Mouse (Mus musculus): ENCODE measurements around the gene Gga2. TPM values are rescaled to one million over a fixed set of nuclear protein-coding genes. Genes with fewer than 3 reads are reported as not detected.

Gga2 gene
- 66.7 and 69.4 TPM in 2 replicates for polyA plus RNA-seq (2015; fragmentation: Nextera tagmentation; extraction: Ambion mirVana)

DNA sequence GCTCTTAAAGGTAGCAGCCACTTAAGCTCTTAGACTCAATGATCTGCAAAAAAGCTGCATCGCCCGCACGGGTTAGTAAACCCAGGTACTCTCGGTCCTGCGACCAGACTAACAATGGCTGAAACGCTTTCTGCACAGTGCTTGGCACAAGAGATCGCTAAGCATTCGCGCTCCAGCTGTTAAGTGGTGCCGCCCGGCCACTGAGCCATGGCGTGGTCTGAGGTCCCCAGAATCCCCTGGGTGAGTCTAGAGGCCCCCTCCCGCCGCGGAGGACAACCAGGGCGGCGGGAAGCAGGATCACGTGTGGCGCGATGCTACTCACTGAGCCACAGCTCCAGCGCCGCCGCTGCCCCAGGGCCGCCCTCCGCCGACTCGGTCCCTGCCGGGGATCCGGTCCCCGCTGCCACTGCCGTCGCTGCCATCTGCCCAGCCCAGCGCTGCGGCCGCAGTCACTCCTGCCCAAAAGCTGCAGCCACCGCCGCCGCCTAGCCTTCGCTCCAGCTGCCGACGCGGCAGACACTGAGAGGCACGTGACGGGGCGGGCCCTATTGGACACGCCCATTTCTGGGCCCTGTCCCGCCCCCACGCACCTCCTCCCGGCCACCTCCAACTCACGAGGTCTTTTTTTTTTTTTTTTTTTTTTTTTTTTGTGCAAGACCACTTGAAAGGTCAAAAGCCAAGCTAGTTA lies at the start of gene Gga2:
TSS of gene Gga2 (minus strand) at position 556 of the 688 bp plus-strand sequence.
- Histone ChIP-seq H3K4me3 (peak within 1 kb of the TSS; percentile 70), H3K27me3 (no peaks in the 10 kb centered on the region), H3K9me3 (no peaks in the 10 kb centered on the region), H3K4me1 (peaks cover 27% of the 10 kb centered on the region), H3K9ac (replicated peaks) (peak within 1 kb of the TSS; percentile 88), H3K36me3 (no peaks in the 10 kb centered on the region), H3K27ac (replicated peaks) (peak within 1 kb of the TSS; percentile 88), H3K4me2 (replicated peaks) (peak within 1 kb of the TSS; percentile 61)
- peak; percentile 85 for ATAC-seq (replicated peaks)
- 0% methylated on average over 50 of the region's 50 CpGs for WGBS

DNA sequence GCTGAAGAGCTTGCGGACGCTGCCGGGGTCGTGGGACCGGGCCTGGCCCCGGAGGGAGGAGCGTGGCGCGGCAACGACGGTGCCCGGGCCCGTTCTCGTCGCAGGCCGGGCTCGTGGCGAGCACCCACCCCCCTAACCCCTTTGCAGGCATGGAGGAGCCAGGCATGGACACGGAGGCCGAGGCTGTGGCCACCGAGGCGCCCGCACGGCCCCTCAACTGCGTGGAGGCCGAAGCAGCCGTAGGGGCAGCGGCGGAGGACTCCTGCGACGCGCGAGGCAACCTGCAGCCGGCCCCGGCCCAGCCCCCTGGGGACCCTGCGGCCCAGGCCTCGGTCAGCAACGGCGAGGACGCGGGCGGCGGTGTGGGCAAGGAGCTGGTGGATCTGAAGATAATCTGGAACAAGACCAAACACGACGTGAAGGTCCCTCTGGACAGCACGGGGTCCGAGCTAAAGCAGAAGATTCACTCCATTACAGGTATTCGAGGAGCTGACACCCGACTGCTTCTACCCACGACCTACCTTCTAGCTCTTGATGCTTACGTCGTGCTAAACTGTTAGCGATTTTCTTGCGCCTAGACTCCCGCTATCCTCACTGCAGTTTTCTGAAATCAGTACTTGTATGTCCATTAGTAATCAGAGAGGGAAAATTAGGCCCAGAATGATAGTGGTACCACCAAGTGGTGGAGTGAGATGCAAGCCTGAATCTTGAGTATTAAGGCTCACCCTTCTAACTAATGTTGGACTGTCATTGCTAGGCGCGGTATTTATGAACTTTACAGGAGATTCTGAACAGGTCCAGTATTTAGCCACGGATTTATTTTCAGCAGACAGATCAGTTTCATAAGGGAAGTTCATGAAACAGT lies 46.7 kb upstream of the Gga2 start:
- H3K9me3 ChIP-seq, result no peaks in the 10 kb centered on the region
- H3K4me2 ChIP-seq (replicated peaks), result peak overlapping the region; percentile 54
- H3K27ac ChIP-seq (replicated peaks), result peak overlapping the region; percentile 98
- peaks cover 39% of the 10 kb centered on the region for H3K36me3 ChIP-seq
- 2% methylated on average over 44 of the region's 58 CpGs for WGBS
- H3K4me1 ChIP-seq, result peaks cover 32% of the 10 kb centered on the region
- H3K4me3 ChIP-seq, result peak overlapping the region; percentile 99
- H3K9ac ChIP-seq (replicated peaks), result peak overlapping the region; percentile 96
- peak; percentile 51; the same call in 1 of the 2 replicates for ATAC-seq (replicated peaks)
- H3K27me3 ChIP-seq, result no peaks in the 10 kb centered on the region

DNA sequence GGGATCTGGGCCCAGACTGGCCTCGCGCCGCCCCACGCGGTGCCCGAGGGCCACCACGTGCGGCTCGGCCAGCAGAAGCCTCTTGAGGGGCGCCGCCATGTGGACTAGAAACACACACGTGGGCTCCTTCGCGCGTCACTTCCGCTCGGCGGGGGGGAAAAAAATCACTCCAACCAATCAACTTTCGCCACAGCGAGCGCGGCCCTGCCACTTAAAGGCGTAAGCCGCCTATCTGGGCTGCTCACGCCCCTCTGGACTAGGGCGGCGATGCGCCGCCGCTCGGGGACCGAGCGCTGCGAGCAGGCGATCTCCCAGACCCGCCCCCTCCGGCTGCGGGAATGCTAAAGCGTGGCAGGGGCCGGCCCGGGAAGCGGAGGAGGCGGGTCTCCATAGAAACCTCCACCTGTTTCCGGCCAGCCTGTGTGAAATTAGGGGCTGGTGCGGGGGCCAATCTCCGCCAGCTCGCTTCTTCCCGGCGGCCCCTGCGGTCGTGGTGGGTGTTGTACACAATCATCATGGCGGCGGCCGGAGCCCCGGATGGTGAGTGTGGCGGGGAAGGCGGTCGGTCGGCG lies 46.0 kb upstream of the Gga2 start, which contains the start of the genes Ubfd1 and Ears2:
TSS of gene Ubfd1 (plus strand) at position 231 of the 572 bp plus-strand sequence.
TSS of gene Ears2 (minus strand) at position 319 of the 572 bp plus-strand sequence.
- Histone ChIP-seq H3K4me3 (peak within 1 kb of the TSS; percentile 99), H3K4me1 (peaks cover 32% of the 10 kb centered on the region), H3K9ac (replicated peaks) (peak within 1 kb of the TSS; percentile 96), H3K4me2 (replicated peaks) (peak within 1 kb of the TSS; percentile 54), H3K36me3 (peaks cover 32% of the 10 kb centered on the region), H3K27me3 (no peaks in the 10 kb centered on the region), H3K27ac (replicated peaks) (peak within 1 kb of the TSS; percentile 98), H3K9me3 (no peaks in the 10 kb centered on the region)
- peak; percentile 99 for ATAC-seq (replicated peaks)
- WGBS, result 0% methylated on average over 60 of the region's 60 CpGs

DNA sequence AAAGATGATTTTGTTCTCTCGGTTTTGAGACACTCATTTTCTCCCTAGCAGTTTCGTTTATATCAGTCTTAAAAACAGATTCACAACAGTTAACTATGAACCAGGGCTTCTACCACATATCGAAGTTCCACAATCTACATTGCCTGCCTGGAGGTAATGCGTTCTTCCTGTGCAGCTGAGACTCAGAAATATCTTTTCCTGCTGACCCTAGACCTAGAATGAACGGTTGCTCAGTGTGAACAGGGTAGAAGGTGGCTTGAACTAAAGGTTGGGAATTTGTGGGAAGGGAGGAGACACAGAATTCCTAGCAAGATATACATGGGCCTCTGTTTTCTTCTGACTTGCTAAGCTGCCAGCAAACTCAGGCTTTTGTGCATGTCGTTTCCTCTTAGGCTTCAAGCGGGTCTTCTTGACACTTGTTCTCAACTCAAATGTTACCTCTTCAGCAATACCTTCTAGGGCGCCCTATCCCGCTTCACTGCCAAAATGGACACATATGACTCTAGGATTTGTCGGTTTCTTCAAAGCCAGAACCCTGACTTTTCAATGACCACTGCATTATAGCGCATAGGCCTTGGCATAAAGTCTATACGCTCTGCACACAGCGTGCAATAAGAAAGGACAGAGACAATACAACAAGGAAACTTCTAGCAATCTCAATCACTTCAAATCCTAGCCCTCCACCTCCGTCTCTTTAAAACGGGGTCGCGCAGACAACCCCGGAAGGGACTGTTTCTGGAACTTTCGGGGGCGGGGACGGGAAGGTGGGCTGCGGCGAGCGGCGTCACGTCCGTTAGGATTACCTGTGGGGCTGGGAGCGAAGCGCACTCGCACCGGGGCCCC lies 45.3 kb upstream of the Gga2 start:
- Histone ChIP-seq H3K4me2 (replicated peaks) (peak overlapping the region; percentile 54), H3K9me3 (no peaks in the 10 kb centered on the region), H3K36me3 (peaks cover 25% of the 10 kb centered on the region), H3K9ac (replicated peaks) (peak overlapping the region; percentile 96), H3K27ac (replicated peaks) (peak overlapping the region; percentile 98), H3K4me3 (peak overlapping the region; percentile 99), H3K4me1 (peaks cover 32% of the 10 kb centered on the region), H3K27me3 (no peaks in the 10 kb centered on the region)
- WGBS, result 18% methylated on average over 31 of the region's 31 CpGs
- no peak; the same call in 1 of the 2 replicates for ATAC-seq (replicated peaks)

DNA sequence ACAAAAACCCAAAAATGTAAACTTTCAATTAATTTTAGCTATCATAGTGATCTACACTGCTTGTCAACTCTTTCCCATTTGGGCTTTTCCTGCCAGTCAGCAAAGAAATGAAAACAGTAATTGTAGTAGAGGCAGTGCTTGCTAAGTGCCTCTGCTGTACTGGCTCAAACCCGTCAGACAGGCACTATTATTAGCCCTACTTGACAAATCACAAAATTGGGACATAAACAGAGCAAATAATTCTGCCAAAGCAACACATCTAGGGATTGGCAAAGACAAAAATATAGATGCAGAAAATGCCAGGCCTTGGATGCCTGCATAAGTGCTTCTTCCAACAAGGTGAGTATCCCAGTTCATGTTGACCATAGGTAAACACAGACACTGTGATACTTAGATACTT lies 44.6 kb upstream of the Gga2 start:
- ATAC-seq (replicated peaks), result no peak
- Histone ChIP-seq H3K4me3 (peak overlapping the region; percentile 99; the same call in 1 of the 2 replicates), H3K9ac (replicated peaks) (no peak overlapping the region), H3K9me3 (no peaks in the 10 kb centered on the region), H3K4me2 (replicated peaks) (peak overlapping the region; percentile 54; the same call in 1 of the 2 replicates), H3K4me1 (peaks cover 32% of the 10 kb centered on the region), H3K27me3 (no peaks in the 10 kb centered on the region), H3K27ac (replicated peaks) (no peak overlapping the region), H3K36me3 (peaks cover 19% of the 10 kb centered on the region)
- 71% methylated on average over 1 of the region's 1 CpGs for WGBS

DNA sequence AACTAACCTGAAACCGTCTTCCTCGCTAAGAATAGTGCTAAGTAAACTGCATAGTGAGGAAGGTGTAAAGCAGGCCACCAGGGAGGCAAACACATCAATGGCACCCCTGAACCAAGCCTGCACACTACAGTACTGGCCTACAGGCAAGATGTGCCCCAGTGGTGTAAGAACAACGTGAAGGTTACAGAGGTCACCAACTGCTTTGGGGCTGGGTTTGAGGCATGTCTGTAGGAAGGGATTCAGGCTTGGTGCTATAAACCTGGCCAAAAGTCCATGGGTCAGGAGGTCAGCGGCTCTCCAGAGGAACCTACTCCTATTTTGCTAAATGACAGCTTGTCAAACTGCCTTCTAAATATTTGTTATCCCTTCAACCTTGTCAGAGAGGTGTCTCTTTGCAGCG lies 35.6 kb upstream of the Gga2 start:
- 95% methylated on average over 5 of the region's 5 CpGs for WGBS
- Histone ChIP-seq H3K36me3 (peaks cover 8% of the 10 kb centered on the region; the same call in 1 of the 2 replicates), H3K4me1 (no peaks in the 10 kb centered on the region), H3K4me3 (no peak overlapping the region), H3K27me3 (no peaks in the 10 kb centered on the region), H3K27ac (replicated peaks) (no peak overlapping the region), H3K9me3 (no peaks in the 10 kb centered on the region), H3K9ac (replicated peaks) (no peak overlapping the region), H3K4me2 (replicated peaks) (no peak overlapping the region)
- ATAC-seq (replicated peaks), result no peak

DNA sequence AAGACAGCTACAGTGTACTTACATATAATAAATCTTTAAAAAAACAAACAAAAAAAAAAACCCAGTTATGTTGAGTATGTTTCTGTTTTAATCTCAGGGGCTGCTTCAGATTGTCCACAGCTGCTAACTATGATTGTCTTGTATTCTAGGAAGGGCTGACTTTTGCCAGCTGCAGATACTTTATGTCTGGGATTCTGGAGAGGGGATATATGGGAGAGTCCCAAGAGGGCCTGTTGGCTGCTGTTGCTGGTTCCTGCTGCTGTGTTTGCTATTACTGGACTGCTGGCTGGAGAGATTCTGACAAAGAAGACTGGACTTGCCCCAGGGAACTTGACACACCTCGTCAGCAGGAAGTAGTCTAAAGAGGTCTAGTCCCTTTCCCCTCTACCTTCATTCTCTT lies 29.8 kb upstream of the Gga2 start:
- peaks cover 35% of the 10 kb centered on the region for H3K36me3 ChIP-seq
- 93% methylated on average over 1 of the region's 1 CpGs for WGBS
- no peak for ATAC-seq (replicated peaks)

DNA sequence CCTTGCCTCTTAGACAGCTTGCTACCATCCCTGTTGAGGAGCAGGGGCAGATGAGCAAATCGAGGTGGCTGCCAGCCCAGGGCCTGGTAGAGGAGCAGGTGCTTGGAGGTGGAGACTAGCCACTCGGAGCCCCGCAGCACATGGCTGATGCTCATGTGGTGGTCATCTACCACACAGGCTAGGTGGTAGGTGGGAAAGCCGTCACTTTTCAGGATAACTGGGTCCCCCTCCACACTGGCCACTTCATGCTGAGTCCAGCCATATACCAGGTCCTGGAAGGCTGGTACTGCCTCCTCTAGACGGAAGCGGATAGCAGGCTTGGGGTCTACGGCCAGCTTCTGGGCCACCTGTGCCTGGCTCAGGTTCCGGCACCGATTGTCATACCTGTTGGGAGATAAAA lies 27.2 kb upstream of the Gga2 start:
- peaks cover 30% of the 10 kb centered on the region for H3K36me3 ChIP-seq
- no peak overlapping the region for H3K9ac ChIP-seq (replicated peaks)
- H3K4me1 ChIP-seq, result no peaks in the 10 kb centered on the region
- H3K4me3 ChIP-seq, result no peak overlapping the region
- no peak overlapping the region for H3K27ac ChIP-seq (replicated peaks)
- no peak overlapping the region for H3K4me2 ChIP-seq (replicated peaks)
- 95% methylated on average over 9 of the region's 9 CpGs for WGBS
- H3K27me3 ChIP-seq, result no peaks in the 10 kb centered on the region
- H3K9me3 ChIP-seq, result no peaks in the 10 kb centered on the region
- no peak for ATAC-seq (replicated peaks)

More for the DNA sequence above, 29.8 kb upstream of the Gga2 start:
- Histone ChIP-seq H3K4me3 (no peak overlapping the region), H3K4me1 (no peaks in the 10 kb centered on the region), H3K9me3 (no peaks in the 10 kb centered on the region), H3K27me3 (no peaks in the 10 kb centered on the region), H3K27ac (replicated peaks) (no peak overlapping the region), H3K4me2 (replicated peaks) (no peak overlapping the region), H3K9ac (replicated peaks) (no peak overlapping the region)

DNA sequence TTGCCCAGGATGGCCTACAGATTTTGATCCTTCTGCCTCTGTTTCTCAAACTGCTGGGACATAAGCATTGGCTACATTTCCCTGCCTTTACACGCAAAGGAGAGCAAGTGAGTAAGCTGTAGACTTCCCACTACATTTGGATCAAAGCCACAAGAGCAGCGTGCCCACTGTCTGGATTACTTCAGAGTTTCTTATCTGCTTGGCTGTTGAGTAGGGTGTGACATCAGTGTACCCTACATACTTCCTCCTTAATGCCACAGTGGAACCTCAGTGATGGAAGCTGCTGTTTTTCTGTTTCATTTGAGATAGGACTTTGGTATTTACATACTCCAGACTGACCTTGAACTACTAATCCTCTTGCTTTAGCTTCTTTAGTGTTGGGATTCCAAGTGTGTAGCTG lies 25.8 kb upstream of the Gga2 start:
- no peak overlapping the region for H3K9ac ChIP-seq (replicated peaks)
- H3K27me3 ChIP-seq, result no peaks in the 10 kb centered on the region
- H3K27ac ChIP-seq (replicated peaks), result no peak overlapping the region
- no peak overlapping the region for H3K4me2 ChIP-seq (replicated peaks)
- H3K36me3 ChIP-seq, result peaks cover 31% of the 10 kb centered on the region
- WGBS, result 93% methylated on average over 2 of the region's 2 CpGs
- H3K4me1 ChIP-seq, result no peaks in the 10 kb centered on the region
- ATAC-seq (replicated peaks), result no peak
- H3K4me3 ChIP-seq, result no peak overlapping the region
- no peaks in the 10 kb centered on the region for H3K9me3 ChIP-seq

DNA sequence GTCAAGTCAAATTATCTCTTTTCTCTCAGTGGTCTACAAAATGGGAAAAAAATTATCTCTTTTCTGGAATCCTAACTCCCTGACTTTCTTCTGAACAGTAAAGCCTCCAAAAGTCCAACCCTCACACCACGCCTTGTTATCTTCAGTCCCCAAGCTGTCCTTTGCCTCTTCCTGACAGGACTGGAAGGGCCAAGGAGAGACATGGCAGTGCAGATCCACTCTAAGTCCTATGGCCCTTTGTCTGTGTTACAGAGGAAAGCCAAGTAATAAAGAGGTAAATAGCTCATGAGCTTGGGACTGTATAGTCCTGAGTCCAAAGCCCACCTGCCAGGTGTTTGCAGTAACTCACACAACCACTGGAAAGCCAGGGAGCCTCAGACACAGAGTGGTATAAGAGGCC lies 24.7 kb upstream of the Gga2 start:
- H3K27me3 ChIP-seq, result no peaks in the 10 kb centered on the region
- H3K4me2 ChIP-seq (replicated peaks), result no peak overlapping the region
- H3K9me3 ChIP-seq, result no peaks in the 10 kb centered on the region
- no peak overlapping the region for H3K4me3 ChIP-seq
- WGBS, result 93% methylated on average over 1 of the region's 1 CpGs
- no peak for ATAC-seq (replicated peaks)
- H3K36me3 ChIP-seq, result peaks cover 26% of the 10 kb centered on the region
- no peak overlapping the region for H3K9ac ChIP-seq (replicated peaks)
- no peak overlapping the region for H3K27ac ChIP-seq (replicated peaks)
- H3K4me1 ChIP-seq, result no peaks in the 10 kb centered on the region

DNA sequence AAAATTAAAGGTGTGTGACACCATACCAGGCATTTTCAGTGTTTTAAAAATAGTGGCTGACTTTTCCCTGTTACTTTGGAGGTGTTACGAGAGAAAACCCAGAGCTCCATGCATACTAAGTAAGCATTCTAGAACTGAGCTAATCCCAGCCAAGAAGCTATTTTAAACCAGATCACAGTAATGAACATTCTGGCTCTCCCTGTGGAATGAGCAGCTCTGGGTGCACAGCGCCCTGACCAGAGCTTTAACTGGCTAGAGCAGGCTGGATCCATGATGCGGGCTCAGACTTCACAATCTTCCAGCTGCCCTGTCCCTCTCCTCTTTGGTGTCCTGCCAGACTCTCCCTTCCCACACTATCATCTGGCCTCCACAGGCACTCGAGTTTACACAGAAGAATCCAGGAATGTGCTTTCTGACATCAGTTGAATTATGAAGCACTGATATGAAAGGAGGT lies 24.2 kb upstream of the Gga2 start:
- no peaks in the 10 kb centered on the region for H3K27me3 ChIP-seq
- no peaks in the 10 kb centered on the region for H3K4me1 ChIP-seq
- H3K36me3 ChIP-seq, result peaks cover 26% of the 10 kb centered on the region
- H3K4me3 ChIP-seq, result no peak overlapping the region
- H3K4me2 ChIP-seq (replicated peaks), result no peak overlapping the region
- no peak overlapping the region for H3K27ac ChIP-seq (replicated peaks)
- no peak for ATAC-seq (replicated peaks)
- H3K9ac ChIP-seq (replicated peaks), result no peak overlapping the region
- H3K9me3 ChIP-seq, result no peaks in the 10 kb centered on the region
- WGBS, result 91% methylated on average over 4 of the region's 4 CpGs
